Mouse (Mus musculus): Measurements from ENCODE around the gene Atp6v0a1.

The Atp6v0a1 gene

DNA sequence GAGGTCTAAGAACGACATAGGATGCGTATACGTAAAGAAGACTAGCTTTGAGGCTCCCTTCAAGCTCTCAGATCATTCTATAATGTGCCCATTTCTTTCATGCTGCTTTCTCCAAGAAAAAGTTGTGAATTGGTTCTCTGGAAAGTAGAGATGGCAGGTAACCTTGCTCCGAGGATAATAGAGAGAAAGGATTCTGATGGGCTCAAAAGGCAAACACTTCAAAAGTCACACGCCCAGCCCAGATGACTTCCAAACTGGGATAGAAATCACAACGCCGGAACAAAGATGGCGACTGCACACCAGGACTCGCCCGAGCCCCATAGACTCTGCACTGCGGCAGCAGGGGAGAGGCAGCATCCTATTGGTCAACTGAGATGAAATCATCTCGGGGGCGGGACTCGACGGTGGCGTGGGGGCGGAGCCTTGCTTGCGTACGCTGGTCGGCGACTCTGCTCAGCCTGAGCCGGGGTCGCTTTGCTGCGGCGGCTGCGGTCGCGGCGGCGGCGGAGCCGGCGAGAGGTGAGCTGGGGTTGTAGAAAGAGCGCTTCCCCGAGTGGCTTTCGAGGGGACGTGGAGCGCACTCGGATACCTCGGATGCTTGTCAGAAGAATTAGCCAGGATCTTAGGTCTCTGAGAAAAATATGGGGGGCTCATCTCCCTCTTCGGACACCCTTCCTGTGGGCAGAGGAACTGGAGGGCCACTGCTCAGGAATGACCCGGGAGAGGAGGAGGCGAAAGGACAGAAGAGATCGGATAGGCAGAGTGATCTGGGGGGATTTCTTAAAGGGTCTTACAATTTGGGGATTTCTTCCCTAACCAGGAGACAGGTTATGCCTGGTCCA, at the start of gene Atp6v0a1:
Gene Atp6v0a1 (plus strand): TSS at position 407 of the 842 bp plus-strand sequence.
- peak; percentile 92 for DNase-seq (ENCODE audit: low spot score)

DNA sequence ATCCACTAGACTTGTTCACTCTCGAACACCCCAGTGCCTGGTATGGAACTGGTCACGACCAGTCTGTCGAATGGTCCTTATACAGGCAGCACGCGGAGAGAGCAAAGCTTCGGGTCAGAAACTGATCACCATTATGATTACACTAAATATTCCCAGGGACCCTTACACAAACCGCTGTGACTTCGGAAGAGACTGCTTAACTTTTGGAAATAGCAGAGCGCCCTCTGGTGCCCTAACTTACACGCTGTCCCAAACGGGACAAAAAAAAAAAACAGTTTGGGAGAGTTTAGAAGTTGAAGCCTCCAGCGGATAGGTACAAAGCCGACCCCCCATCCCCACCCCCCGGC, 49.8 kb upstream of the Atp6v0a1 start:
- no peak for DNase-seq (ENCODE audit: low spot score)

DNA sequence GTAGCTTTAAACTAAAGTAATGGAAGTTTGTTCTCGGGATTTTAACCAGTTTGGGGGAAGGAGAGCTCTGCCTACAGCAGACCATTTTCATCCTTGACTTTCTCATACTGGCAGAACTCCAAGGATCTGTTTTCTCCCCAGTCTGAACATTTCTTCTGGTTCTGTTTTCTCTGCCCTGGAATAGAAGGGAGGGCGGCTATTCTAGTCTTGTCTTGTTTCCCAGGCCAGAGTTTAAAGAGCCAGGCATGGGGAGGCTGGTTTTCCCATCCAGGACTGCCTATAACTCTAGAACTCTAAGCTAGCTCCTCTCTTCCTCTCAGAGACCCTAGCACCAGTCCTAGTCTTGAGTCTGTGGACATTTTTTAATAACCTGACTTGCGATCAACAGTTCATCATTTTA, 49.4 kb upstream of the Atp6v0a1 start:
- no peak for DNase-seq (ENCODE audit: low spot score)

DNA sequence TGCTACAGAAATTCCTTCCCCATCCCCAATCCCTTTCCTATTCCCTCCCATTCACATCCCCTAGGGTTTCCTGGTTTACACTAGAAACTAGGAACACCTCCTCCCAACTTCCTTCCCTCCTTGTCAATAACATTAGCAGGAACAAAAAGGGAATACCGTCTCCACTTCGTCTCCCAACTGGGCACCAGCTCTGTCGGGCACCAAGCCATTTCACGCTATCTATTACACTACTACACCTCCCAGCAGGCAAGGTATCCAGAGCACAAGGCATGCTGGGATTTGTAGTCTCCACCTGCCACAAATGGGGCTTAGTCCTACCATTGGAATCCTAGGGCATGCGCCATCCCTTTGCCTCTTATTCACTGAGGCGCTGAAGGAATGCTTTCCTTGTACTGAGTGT, 48.7 kb upstream of the Atp6v0a1 start:
- no peak for DNase-seq (ENCODE audit: low spot score)

DNA sequence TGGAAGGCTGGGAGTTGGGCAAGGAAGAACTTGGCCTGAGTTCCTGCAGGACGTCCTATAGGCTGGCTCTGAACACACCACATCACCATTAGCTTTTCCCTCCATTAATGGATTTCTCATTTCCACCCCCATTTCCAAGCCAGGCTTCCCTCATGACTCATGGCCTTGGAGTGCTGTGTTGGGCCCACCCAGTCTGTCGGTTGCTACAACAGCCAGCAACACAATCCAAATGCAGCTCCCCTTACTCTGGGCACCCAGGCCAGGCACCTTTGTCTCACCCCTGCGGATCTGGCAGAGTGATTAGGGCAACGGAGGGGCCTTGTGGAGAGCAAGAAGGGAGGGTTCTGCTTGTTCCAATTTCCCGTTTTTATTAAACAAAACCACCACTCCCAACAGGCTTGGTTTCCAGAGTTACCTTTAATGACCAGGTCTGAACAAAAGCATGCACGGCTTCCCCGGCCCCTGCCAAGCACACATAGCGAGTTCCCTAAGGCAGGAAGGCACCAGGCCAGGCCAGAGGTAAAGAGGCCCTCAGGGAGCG, 46.8 kb upstream of the Atp6v0a1 start:
- DNase-seq (ENCODE audit: low spot score): no peak

DNA sequence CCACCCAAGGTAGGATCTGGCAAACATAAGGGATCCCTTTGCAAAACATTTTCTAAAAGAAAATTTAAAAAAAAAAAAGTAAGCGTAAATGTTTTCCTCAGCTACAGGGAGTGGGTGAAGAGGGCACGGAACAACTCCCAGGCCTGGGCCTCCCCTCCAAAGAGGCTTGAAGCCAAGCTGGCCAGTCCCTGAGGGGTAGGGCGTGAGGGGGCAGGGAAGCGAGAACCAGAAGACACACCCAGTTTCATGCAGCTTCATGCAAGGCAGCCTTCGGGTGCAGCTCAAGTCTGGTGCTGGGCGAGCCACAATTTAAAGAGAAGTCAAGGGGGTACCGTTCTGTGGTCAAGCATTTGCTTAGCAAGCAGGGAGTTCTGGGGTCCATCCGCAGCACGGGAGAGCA, 45.6 kb upstream of the Atp6v0a1 start:
- DNase-seq (ENCODE audit: low spot score): no peak

DNA sequence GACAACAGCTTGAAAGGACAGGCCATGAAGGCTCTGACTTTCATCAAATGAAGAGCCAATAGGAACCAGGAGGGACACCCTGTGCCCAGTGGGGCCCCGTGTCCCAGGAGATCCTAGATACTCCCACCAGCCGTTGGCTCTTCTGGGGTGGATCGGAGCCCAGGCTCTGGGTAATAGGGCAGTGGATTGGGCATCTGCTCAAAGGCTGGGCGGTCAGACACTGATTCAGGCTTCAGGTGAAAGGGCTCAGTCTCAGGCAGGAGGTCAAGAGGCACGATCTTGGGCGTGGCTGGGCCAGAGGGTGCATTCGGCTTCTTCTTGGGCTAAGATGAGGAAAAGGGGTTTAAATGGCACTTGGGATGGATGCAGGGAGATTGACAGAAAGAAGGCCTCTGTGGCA, 45.1 kb upstream of the Atp6v0a1 start:
- no peak for DNase-seq (ENCODE audit: low spot score)

DNA sequence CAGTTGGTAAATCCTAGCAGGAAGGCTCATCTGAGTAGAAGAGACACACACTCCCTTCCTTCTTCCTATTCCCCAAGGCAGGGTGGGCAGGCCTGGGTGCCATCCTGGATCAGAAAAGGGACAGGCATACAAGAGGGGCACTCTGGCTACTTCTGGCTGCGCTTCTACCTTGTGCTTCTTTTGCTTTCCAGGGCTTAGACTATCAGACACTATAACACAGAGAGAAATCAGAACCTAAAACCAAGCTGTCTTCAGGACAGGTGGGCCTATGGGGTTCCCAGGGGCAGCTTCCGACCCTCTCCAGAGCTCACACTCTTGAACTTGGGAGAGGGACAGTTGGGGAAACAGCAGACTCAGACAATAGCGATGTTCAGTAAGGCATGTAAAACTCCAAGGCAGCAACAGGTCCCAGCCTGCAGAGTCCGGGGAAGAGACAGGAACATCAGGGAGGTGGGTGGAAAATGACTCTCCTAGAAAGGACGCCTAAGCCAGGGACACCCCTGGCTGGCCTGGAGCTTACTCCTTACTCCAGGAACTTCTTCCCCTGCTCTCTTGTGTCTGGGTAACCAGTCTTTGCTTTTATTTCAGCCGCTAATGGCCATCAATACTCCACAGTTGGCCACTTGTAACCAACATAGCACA, 44.2 kb upstream of the Atp6v0a1 start:
- no peak for DNase-seq (ENCODE audit: low spot score)

DNA sequence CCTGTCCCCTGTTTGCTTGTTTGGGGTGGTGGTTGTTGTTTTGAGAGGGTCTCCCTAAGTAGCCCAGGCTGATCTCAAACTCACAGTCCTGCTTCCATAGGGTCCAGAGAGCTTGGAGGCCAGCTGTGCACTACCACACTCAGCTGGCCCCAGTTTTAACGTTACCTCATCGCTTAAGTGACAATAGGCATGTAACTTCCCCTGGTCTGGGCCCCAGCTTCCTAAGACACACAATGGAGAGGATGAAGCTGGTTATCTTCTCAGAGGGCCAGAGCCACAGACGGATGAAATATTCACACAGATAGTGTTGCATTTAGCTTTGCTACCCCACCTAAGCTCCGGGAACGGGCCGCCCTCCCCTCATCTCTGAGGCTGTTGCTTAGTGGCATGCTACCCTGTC, 43.5 kb upstream of the Atp6v0a1 start:
- no peak for DNase-seq (ENCODE audit: low spot score)

DNA sequence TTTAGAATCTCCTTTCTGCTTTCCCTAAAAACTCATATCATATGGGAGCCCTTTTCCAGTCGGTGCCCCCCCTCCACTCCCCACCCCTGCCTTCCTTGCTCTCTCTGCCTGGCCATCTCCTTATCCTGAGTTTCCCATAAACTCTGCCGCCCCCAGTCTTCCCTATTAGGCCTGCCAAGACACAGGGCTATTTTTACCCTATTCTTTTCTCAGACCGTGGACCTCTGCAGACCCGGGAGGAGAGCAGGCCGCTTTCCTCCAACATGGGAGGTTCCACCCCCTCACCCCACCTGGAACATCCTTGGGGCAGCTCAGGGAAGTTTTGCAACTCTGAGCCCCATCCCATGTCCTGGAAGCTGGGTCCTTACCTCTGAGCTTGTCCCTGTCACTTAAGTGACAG, 41.9 kb upstream of the Atp6v0a1 start:
- DNase-seq (ENCODE audit: low spot score): no peak

DNA sequence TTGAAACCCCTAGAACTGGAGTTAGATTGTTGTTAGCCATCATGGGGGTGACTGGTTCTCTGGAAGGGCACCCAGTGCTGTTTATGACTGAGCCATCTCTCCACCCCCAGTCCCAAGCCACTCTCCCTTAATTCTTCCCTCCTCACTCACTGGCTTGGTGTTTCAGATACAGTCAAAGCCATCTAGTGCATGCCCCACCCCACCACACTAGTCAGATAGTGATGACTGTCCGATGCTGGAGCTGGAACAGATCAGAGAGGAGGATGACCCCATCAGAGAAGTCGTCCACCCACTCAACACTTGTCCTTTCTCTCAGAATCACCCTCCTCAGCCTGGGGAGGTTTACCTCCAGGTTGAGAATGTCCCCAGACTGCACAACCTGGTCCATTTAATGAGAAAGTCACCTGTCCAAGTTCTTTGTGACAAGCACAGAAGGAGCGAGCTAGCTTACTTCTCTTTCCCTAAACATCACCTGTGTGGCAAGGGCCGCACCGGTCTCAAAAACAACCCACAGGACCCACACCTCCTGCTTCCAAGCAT, 41.3 kb upstream of the Atp6v0a1 start:
- DNase-seq (ENCODE audit: low spot score): no peak

DNA sequence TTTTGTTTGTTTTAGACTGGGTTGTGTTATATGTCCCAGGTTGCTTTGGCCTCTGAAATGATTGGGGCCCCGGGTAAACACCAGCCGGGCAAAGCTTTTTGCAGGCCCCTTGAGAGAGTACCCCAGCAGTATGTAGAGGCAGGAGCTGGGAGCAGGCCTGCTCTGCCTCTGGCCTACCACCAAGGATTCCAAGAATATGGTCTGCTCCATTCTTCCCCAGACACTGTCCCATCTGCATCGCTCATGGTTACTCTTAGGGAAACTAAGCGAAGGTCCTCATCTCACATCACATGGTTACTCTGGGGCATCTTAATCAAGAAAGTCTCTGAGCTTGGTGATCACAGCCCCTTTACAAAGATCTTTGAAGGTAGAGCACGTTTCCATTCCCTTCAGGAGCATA, 40.8 kb upstream of the Atp6v0a1 start:
- DNase-seq (ENCODE audit: low spot score): no peak

DNA sequence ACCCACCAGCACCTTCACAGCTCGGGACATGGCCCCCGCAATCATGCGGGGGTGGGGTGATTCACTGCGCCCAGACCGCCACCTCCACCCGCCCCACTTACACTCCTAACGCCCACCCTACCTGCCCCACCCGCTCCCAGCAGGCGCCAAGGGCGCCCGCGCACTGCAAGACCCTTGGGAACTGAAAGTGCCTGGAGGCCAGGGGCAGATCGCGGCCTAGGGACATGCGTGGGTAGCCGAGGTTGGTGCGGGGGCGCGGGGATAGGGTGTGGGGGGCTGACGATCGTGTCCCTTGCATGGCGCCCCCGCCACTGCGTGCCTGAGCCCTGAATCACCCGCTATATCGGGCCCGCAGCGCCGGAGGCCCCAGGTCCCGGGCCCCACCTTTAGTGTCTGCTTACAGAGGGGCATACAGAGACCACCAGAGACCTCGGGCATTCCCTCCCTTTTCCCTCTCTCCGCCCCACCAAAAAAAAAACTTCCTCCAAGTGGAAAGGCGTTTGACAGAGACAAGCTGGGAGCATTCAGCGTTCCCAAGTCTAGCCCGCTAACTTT, 40.0 kb upstream of the Atp6v0a1 start:
- no peak for DNase-seq (ENCODE audit: low spot score)

DNA sequence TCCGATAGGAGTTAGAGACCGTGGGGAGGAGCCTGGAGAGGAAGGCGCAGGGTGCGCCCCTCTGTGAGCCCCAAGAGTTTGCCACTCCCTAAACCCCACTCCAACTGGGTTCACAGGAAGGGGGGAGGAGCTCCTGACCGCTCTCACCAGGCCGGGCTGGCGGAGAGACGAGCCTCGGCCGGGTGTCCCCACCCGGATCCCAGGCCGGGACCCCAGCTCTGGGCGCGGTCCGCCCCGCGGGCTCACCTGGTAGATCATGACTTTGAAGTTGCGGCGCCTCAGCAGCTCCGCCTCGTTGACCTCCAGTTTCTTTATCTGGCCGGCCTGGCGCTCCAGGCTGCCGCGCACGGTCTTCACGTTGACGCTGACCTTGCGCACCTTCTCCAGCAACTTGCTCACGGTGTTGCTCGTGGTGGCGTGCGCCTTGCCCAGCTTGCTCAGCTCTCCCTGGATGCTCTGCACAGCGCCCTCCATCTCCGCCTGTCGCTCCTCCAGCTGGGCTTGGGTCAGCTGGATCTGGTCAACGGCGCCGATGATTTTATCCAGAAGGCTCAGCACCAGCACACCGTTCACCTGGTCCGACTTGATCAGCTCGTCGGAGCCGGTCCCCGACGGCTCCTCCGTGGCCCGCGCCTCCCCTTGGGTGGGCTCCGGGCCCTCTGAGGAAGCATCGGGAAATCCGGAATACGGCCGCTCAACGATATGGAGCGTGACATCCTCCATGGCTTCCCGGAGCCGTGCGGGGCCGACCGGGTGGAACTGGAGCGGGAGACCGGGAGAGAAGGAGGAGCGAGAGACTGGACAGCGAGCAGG, 39.3 kb upstream of the Atp6v0a1 start:
- peak; percentile 35 for DNase-seq (ENCODE audit: low spot score)

DNA sequence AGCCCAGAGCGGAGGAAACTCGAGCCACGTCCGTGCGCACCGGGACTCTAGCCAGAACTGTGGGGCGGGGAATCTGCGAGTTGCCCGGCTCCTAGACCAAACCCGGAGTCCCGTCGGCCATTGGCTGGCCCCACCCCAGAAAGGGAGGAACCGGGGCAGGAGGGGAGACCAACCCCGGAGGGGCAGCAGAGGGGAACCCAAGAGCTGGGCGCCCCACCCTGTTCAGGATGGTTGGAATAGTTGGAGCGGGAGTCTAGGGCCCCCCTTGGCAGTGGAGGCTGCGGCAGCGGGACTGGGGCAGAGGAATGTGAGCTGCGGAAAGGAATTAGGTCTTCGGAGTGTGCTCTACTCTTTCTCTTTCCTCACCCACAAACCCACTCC, 38.7 kb upstream of the Atp6v0a1 start, which contains the start of gene Cavin1:
Gene Cavin1 (minus strand): TSS at position 331 of the 381 bp plus-strand sequence.
- peak; percentile 97 for DNase-seq (ENCODE audit: low spot score)

DNA sequence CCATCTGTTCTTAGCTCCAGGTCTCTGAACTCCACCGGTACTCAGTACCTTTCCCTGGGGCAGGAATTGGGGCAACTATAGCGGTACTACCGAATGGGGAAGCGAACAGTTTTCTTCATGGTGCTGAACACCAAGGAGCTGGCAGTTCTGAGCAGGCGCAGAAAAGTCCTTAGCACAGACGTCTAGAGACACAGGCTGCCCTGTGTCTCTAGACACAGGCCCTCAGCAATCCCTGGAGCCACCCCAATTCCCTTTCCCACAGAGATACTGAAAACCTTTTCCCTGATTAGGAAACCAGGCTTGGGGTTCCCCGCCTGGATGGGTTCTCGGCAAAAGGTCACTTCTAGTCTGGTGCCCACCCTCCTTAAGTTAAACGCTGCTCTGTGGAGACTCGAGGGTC, 37.8 kb upstream of the Atp6v0a1 start:
- no peak for DNase-seq (ENCODE audit: low spot score)

DNA sequence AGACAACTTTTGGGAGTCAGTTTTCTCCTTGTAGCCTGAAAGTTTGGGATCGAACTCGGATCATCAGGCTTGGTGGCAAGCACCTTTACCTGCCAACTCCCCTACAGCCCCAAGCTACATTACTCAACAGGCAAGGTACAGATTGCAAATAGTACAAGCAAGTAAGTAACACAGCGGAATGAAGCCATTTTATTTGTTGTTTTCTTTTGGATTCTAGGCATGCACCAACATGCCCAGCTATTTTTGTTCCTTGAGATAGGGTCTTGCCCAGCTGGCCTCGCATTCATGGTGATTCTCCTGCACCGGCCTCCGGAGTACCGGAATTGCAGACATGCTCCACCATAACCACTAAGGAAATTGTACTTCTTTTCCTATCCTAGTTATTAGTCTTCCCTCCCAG, 36.0 kb upstream of the Atp6v0a1 start:
- no peak for DNase-seq (ENCODE audit: low spot score)

DNA sequence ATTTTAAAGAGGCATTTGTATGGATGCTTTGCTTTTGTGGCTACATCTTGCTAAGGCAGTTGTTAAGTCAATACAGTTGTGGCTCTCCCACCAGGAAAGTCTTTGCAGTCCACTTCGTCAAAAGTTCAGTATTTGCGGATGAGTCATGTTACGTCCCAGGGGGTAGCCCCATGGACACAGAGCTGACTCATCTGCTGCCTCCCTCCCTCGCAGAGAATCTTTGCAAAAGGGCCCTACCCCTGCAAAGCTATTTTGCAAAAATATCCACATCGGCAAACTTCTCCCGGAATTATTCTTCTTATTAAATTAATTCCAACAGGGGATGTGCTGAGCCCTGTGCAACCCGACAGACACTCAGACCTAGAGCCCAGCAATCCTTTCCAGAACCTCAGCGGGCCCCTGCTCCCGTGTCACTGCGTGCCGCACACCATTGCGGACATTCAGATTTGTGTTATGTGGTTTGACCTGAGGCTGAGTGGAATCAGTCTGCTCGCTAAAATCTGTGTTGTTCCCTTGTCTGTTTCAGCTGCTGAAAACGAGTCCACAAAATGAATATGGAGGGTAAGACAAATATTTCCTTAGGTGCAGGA, 34.8 kb upstream of the Atp6v0a1 start:
- DNase-seq (ENCODE audit: low spot score): no peak

DNA sequence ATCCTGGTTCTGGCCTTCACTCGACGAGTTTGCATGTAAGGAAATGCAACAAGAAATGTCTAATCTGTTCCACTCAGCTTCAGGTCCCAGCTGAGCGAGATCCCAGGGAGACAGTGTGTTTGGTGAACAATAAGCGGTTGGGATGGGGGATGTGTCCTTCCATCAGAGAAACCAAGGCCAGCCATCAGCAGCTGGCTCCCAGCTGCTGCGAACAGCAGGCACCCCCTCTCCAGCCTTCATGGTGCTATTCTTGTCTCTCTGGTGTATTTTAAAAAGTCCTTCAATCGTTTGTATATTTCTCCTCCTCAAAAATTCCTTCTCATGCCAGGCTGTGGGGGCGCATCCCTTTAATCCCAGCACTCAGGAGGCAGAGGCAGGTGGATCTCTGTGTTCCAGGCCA, 34.0 kb upstream of the Atp6v0a1 start:
- no peak for DNase-seq (ENCODE audit: low spot score)

DNA sequence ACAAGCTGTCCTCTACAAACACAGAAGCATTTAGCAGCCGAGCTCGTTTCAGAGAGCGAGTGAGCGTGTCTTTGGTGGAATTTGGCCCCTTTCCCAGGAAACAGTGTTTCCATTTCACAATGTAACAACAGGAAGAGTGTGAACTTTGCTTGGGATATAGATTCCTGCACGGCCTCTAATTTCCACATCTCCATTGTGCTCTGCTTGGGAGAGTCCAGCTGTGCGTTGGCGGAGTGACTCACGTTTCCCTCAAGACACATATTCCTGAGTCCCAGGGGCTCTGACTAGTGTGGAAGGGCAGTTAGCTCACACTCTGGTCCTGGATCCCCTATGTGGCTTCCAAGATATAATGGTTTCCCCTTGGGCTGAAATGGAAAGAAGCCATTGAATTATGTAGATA, 29.4 kb upstream of the Atp6v0a1 start:
- no peak for DNase-seq (ENCODE audit: low spot score)

DNA sequence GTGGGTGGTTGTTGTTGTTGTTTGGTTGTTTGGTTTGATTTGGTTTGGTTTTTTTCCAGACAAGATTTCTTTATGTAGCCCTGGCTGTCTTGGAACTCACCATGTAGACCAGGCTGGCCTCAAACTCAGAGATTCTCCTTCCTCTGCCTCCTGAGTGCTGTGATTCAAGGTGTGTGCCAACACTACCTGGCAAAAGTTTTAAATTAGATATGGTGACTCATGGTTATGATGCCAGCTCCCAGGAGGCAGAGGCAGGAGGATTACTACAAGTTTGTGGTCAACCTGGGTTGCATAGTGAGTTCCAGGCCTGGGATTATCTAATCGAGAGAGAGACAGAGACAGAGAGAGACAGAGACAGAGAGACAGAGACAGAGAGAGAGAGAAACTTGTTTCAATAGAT, 28.8 kb upstream of the Atp6v0a1 start:
- no peak for DNase-seq (ENCODE audit: low spot score)

DNA sequence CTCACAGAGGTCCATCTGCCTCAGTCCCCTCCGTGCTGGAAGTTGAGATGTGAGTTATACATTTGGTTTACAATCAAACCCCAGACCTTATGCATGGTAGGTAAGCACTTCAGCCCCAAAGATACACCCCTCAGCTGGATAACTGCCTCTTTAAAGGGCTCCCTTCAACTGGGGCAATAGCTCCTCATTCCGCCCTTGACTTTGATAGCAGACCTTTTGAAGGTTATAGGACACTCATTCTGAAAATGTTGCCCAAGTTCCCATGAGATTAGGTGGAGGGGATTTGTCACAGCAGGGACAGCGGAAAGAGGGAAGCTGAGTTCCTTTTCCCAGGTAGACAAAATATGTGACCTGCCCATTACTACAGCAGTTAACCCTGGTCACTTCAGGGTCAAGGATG, 28.0 kb upstream of the Atp6v0a1 start:
- DNase-seq (ENCODE audit: low spot score): no peak

Data from urinary bladder, postnatal 10 days (tissue).